Mouse (Mus musculus) liver, embryonic 11.5 days (tissue): Measurements from ENCODE around the gene Rhbdd2. TPM values are rescaled to one million over a fixed set of nuclear protein-coding genes. Genes with fewer than 3 reads are reported as not detected.

Experiments used
- ATAC-seq: fragments of 200-750 bp; cut with Nextera tagmentation; replicated peaks from 2 replicates; pipeline ENCODE4 v1.8.0; 2017; ENCODE audit warnings: moderate number of reproducible peaks, mild to moderate bottlenecking, moderate TSS enrichment, moderate library complexity; ENCODE audit not compliant: low FRiP score
- DNase-seq: peaks from one replicate; pipeline ENCODE4 v3.0.0-alpha.2; 2017; ENCODE audit warnings: low spot score
- H3K27ac ChIP-seq: fragments of 300-500 bp; sonication (generic); 2 replicates; pipeline ENCODE4 v1.5.1; 2014; ENCODE audit warnings: mild to moderate bottlenecking, low read depth, low read length, control low read depth
- H3K27me3 ChIP-seq: fragments of 300-500 bp; sonication (generic); replicated peaks from 2 replicates; pipeline ENCODE4 v1.6.1; 2014; ENCODE audit warnings: low read length, mixed read lengths; ENCODE audit not compliant: control insufficient read depth, insufficient read depth
- H3K36me3 ChIP-seq: fragments of 300-500 bp; sonication (generic); 2 replicates; pipeline ENCODE4 v1.6.1; 2014; ENCODE audit warnings: mild to moderate bottlenecking, low read length, moderate library complexity, mixed read lengths; ENCODE audit not compliant: control insufficient read depth, insufficient read depth
- H3K4me1 ChIP-seq: fragments of 300-500 bp; sonication (generic); replicated peaks from 2 replicates; pipeline ENCODE4 v1.6.1; 2014; ENCODE audit warnings: low read length, mixed read lengths; ENCODE audit not compliant: control insufficient read depth, insufficient read depth
- H3K4me2 ChIP-seq: fragments of 300-500 bp; sonication (generic); 2 replicates; pipeline ENCODE4 v1.6.1; 2014; ENCODE audit warnings: mild to moderate bottlenecking, control low read depth, moderate library complexity
- H3K4me3 ChIP-seq: fragments of 300-500 bp; sonication (generic); 2 replicates; pipeline ENCODE4 v1.5.1; 2014; ENCODE audit warnings: low read depth, low read length, control low read depth
- H3K9ac ChIP-seq: fragments of 300-500 bp; sonication (generic); 2 replicates; pipeline ENCODE4 v1.6.1; 2014; ENCODE audit warnings: low read depth, low read length, control low read depth
- H3K9me3 ChIP-seq: fragments of 300-500 bp; sonication (generic); 2 replicates; pipeline ENCODE4 v1.6.1; 2016; ENCODE audit warnings: low read length, inconsistent platforms, mixed read lengths; ENCODE audit not compliant: control insufficient read depth
- WGBS: fragments of 180-500 bp; shearing (Covaris S2); extraction: QIAGEN DNeasy Blood & Tissue Kit; methylation state at CpG from one replicate; pipeline ENCODE4 v1.1.7; 2014; 5-methylcytosine and 5-hydroxymethylcytosine counted together
- polyA plus RNA-seq: library from polyadenylated mRNA; unstranded; fragments of >200 nt; fragmentation: Nextera tagmentation; extraction: Ambion mirVana; gene quantifications from 2 replicates; pipeline ENCODE4 v1.2.1, GENCODE M21; 2014

Gene Rhbdd2
- polyA plus RNA-seq, 1 experiment from 2014 or later: 27.8 TPM

DNA sequence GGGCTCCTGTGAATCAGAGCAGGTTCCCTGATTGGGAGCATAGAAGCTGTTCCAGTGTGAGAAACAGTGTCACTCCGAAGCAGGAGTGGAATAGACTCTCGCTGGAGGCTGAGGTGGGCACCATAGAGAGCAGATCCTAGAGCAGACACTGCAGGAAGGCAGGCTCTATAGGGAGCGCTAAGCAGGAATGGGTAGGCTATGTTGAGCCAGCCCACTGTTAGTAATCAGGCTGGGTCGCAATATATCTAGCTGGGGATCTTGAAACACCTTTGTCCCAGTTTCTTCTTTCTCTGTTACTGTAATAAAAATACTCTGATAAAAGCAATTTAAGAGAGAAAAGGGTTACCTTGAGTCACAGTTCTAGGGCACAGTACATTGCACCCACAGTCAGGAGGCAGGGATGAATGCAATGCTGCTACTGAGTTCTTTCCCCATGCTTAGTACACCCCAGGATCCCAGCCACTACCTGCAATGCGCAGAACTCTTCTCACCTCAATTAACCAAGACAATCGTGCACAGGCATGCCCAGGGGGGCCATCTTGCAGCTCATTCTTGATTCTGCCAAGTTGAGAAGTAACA is 48.6 kb downstream of the Rhbdd2 start:
- no peaks in the 10 kb centered on the region for H3K36me3 ChIP-seq
- H3K27me3 ChIP-seq: no peaks in the 10 kb centered on the region
- H3K4me2 ChIP-seq: no peak overlapping the region
- ATAC-seq (no peak), DNase-seq (no peak)
- no peaks in the 10 kb centered on the region for H3K4me1 ChIP-seq
- H3K9ac ChIP-seq: no peak overlapping the region
- no peak overlapping the region for H3K4me3 ChIP-seq
- no peaks in the 10 kb centered on the region for H3K9me3 ChIP-seq
- H3K27ac ChIP-seq: no peak overlapping the region
- WGBS: 81% methylated on average over 6 of the region's 6 CpGs

GRCm38 (mm10) chr5:135682009-135682408 is 49.6 kb downstream of the Rhbdd2 start:
- DNase-seq (no peak), ATAC-seq (no peak)
- Histone ChIP-seq H3K27ac (no peak overlapping the region), H3K4me2 (no peak overlapping the region), H3K9ac (no peak overlapping the region), H3K27me3 (no peaks in the 10 kb centered on the region), H3K4me3 (no peak overlapping the region), H3K9me3 (no peaks in the 10 kb centered on the region), H3K36me3 (no peaks in the 10 kb centered on the region), H3K4me1 (0 out of 2 replicates have a peak, but pooled peaks cover 3% of the 10 kb centered on the region)
- 89% methylated on average over 5 of the region's 5 CpGs for WGBS

DNA sequence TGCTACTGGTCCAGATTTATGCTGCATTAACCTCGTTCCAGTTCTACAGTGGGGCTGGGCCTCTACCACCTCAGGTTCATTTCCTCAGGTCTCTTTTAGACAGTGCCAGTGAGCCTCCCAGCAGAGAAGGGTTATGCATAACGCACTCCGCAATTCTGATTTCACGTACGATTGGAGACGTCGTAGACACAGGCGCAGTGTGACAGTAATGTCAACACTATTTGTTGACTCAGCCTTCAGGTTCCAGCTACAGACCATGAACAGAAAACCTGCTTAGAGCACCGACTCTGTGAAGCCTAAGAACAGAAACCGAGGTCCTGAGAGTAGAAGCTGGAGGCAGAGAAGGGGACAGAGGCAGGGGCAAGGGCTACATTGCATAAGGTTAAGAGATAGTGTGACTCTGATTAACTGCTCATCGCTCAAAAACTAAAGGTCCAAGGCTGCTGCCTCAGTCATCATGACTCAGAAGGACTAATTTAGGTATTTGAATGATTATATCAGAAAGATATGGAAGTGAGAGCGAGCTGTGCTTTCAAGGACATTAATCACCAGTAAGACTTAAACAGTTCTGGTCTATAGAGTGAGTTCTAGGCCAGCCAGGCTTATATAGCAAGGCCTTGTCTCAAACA is 50.6 kb downstream of the Rhbdd2 start:
- Histone ChIP-seq H3K27ac (no peak overlapping the region), H3K4me2 (no peak overlapping the region)
- WGBS: 74% methylated on average over 12 of the region's 12 CpGs

GRCm38 (mm10) chr5:135690401-135690800 is 58.0 kb downstream of the Rhbdd2 start:
- DNase-seq: no peak
- ATAC-seq: no peak
- Histone ChIP-seq H3K36me3 (no peaks in the 10 kb centered on the region), H3K4me3 (peak overlapping the region; percentile 76; the same call in 1 of the 2 replicates), H3K9ac (no peak overlapping the region), H3K4me2 (peak overlapping the region; percentile 99), H3K27ac (no peak overlapping the region), H3K27me3 (no peaks in the 10 kb centered on the region), H3K9me3 (no peaks in the 10 kb centered on the region), H3K4me1 (peaks cover 19% of the 10 kb centered on the region)
- 80% methylated on average over 5 of the region's 5 CpGs for WGBS

More for the DNA sequence above, 50.6 kb downstream of the Rhbdd2 start:
- Histone ChIP-seq H3K27me3 (no peaks in the 10 kb centered on the region), H3K36me3 (no peaks in the 10 kb centered on the region), H3K4me3 (no peak overlapping the region), H3K9me3 (no peaks in the 10 kb centered on the region), H3K4me1 (peaks cover 6% of the 10 kb centered on the region; the same call in 1 of the 2 replicates), H3K9ac (no peak overlapping the region)
- DNase-seq (no peak), ATAC-seq (no peak)

GRCm38 (mm10) chr5:135691266-135691665 is 58.8 kb downstream of the Rhbdd2 start:
- H3K27me3 ChIP-seq: no peaks in the 10 kb centered on the region
- no peaks in the 10 kb centered on the region for H3K36me3 ChIP-seq
- H3K4me1 ChIP-seq: peaks cover 18% of the 10 kb centered on the region
- WGBS: 85% methylated on average over 4 of the region's 4 CpGs
- H3K4me3 ChIP-seq: no peak overlapping the region
- H3K9me3 ChIP-seq: no peaks in the 10 kb centered on the region
- H3K9ac ChIP-seq: no peak overlapping the region
- DNase-seq (no peak), ATAC-seq (no peak)
- H3K4me2 ChIP-seq: no peak overlapping the region
- no peak overlapping the region for H3K27ac ChIP-seq

DNA sequence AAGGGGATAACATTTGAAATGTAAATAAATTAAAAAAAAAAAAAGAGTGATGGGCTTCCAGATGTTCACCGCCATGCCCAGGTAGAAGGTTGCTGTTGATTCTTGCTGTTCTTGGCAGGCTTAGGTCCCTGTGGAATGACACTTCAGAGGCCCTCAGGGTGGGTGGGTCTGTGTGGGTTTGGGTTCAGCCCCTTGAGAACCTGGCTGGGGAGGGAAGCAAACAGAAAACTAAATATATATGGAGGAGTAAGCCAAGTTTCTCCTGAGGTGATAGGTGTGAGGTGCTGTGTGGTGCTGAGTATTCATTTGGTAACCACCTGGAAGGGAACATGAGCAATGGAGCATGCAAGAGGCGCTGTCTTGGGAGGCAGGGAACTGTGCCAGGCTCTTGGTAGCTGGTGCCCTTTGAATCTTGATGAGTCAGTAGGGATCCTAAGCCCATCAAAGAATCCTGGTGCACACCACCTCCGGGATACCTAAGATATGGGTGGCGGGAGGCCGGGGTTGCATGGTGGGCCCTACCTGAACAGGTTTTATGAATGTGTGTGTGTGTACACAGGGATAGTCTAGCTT is 60.9 kb downstream of the Rhbdd2 start:
- Histone ChIP-seq H3K4me1 (peaks cover 9% of the 10 kb centered on the region), H3K4me3 (no peak overlapping the region), H3K36me3 (no peaks in the 10 kb centered on the region), H3K27ac (no peak overlapping the region), H3K9me3 (no peaks in the 10 kb centered on the region), H3K27me3 (no peaks in the 10 kb centered on the region), H3K4me2 (no peak overlapping the region), H3K9ac (no peak overlapping the region)
- 95% methylated on average over 5 of the region's 5 CpGs for WGBS
- ATAC-seq (no peak), DNase-seq (no peak)

- no peaks in the 10 kb centered on the region for H3K27me3 ChIP-seq
- H3K9me3 ChIP-seq: no peaks in the 10 kb centered on the region
- peaks cover 2% of the 10 kb centered on the region for H3K4me1 ChIP-seq
- H3K36me3 ChIP-seq: no peaks in the 10 kb centered on the region
- H3K9ac ChIP-seq: no peak overlapping the region
- ATAC-seq: no peak; the same call in 1 of the 2 replicates
- WGBS: 68% methylated on average over 7 of the region's 7 CpGs
- no peak overlapping the region for H3K27ac ChIP-seq
- H3K4me3 ChIP-seq: no peak overlapping the region
- no peak for DNase-seq
- no peak overlapping the region for H3K4me2 ChIP-seq
Measured at GRCm38 (mm10) chr5:135695277-135695721, 62.9 kb downstream of the Rhbdd2 start.
